Mouse (Mus musculus) heart, postnatal 0 days (tissue): ENCODE measurements around the gene Zmiz1. TPM values are rescaled to one million over a fixed set of nuclear protein-coding genes. Genes with fewer than 3 reads are reported as not detected.

Experiments
- ATAC-seq: fragments of 200-750 bp; cut with Nextera tagmentation; 2 replicates; pipeline ENCODE4 v1.8.0; 2017; ENCODE audit warnings: low read depth, moderate number of reproducible peaks, moderate library complexity; ENCODE audit not compliant: insufficient read depth
- DNase-seq: peaks from one replicate; pipeline ENCODE4 v3.0.0-alpha.2; 2016; ENCODE audit warnings: low spot score
- H3K27ac ChIP-seq: fragments of 300-500 bp; sonication (generic); 2 replicates; pipeline ENCODE4 v1.5.1; 2014; ENCODE audit warnings: low read depth, mild to moderate bottlenecking
- H3K27me3 ChIP-seq: fragments of 300-500 bp; sonication (generic); 2 replicates; pipeline ENCODE4 v1.6.1; 2014; ENCODE audit warnings: low read length, mixed read lengths; ENCODE audit not compliant: control insufficient read depth, insufficient read depth
- H3K36me3 ChIP-seq: fragments of 300-500 bp; sonication (generic); replicated peaks from 2 replicates; pipeline ENCODE4 v1.6.1; 2014; ENCODE audit warnings: low read length, mixed read lengths; ENCODE audit not compliant: control insufficient read depth, insufficient read depth
- H3K4me1 ChIP-seq: fragments of 300-500 bp; sonication (generic); 2 replicates; pipeline ENCODE4 v1.6.1; 2014; ENCODE audit warnings: antibody characterized with exemption; ENCODE audit not compliant: control insufficient read depth, insufficient read depth
- H3K4me2 ChIP-seq: fragments of 300-500 bp; sonication (generic); 2 replicates; pipeline ENCODE4 v1.6.1; 2014; ENCODE audit warnings: low read depth, mild to moderate bottlenecking, low read length, moderate library complexity
- H3K4me3 ChIP-seq: fragments of 300-500 bp; sonication (generic); 2 replicates; pipeline ENCODE4 v1.5.1; 2014; ENCODE audit warnings: low read depth, low read length
- H3K9ac ChIP-seq: fragments of 300-500 bp; sonication (generic); replicated peaks from 2 replicates; pipeline ENCODE4 v1.6.1; 2014; ENCODE audit warnings: low read depth, low read length, mixed read lengths
- H3K9me3 ChIP-seq: fragments of 300-500 bp; sonication (generic); replicated peaks from 2 replicates; pipeline ENCODE4 v1.6.1; 2016; ENCODE audit warnings: low read length; ENCODE audit not compliant: control insufficient read depth
- CTCF ChIP-seq: IDR thresholded peaks from 2 replicates; pipeline ENCODE4 v1.5.1; 2016; ENCODE audit warnings: antibody characterized with exemption, control low read depth, low read depth
- EP300 ChIP-seq: IDR thresholded peaks from 2 replicates; pipeline ENCODE4 v1.6.1; 2016; ENCODE audit warnings: antibody characterized with exemption, low read depth
- WGBS: fragments of 180-500 bp; shearing (Covaris S2); extraction: QIAGEN DNeasy Blood & Tissue Kit; methylation state at CpG from one replicate; pipeline ENCODE4 v1.1.7; 2014; 5-methylcytosine and 5-hydroxymethylcytosine counted together
- polyA plus RNA-seq: library from polyadenylated mRNA; unstranded; fragments of >200 nt; fragmentation: Nextera tagmentation; extraction: Ambion mirVana; gene quantifications from 2 replicates; pipeline ENCODE4 v1.2.1, GENCODE M21; 2015
- total RNA-seq: library from RNA; depleted of rRNA; stranded (reverse); fragments of >200 nt; gene quantifications from 2 replicates; pipeline ENCODE4 v1.2.3, GENCODE M21; 2014; ENCODE audit warnings: low replicate concordance

The Zmiz1 gene
- total and polyA plus RNA-seq, 2 experiments from 2014 or later: 13.8 to 41.0 TPM

- WGBS: 31% methylated on average over 14 of the region's 14 CpGs
- Histone ChIP-seq H3K9me3 (no peaks in the 10 kb centered on the region), H3K4me2 (peak overlapping the region; percentile 19; the same call in 1 of the 2 replicates), H3K4me1 (peaks cover 56% of the 10 kb centered on the region), H3K4me3 (no peak overlapping the region), H3K27ac (peak overlapping the region; percentile 52), H3K9ac (no peak overlapping the region), H3K36me3 (0 out of 2 replicates have a peak, but pooled peaks cover 7% of the 10 kb centered on the region), H3K27me3 (no peaks in the 10 kb centered on the region)
- no peak for TF ChIP-seq CTCF
- no peak for TF ChIP-seq EP300
- ATAC-seq: no peak
- DNase-seq: peak; percentile 5
These were observed 151.6 kb downstream of the Zmiz1 start for GRCm38 (mm10) chr14:25610396-25611158.

GRCm38 (mm10) chr14:25611159-25611697 is 152.2 kb downstream of the Zmiz1 start:
- TF ChIP-seq CTCF (no peak), EP300 (no peak)
- Histone ChIP-seq H3K9me3 (no peaks in the 10 kb centered on the region), H3K27ac (peak overlapping the region; percentile 52), H3K27me3 (no peaks in the 10 kb centered on the region), H3K36me3 (0 out of 2 replicates have a peak, but pooled peaks cover 7% of the 10 kb centered on the region), H3K9ac (0 out of 2 replicates have a peak overlapping the region, but pooled peaks have one; percentile 1), H3K4me1 (peaks cover 56% of the 10 kb centered on the region), H3K4me2 (0 out of 2 replicates have a peak overlapping the region, but pooled peaks have one; percentile 19), H3K4me3 (no peak overlapping the region)
- WGBS: 42% methylated on average over 9 of the region's 9 CpGs
- no peak for ATAC-seq
- peak; percentile 4 for DNase-seq

- DNase-seq (peak; percentile 16), ATAC-seq (no peak)
- 52% methylated on average over 10 of the region's 10 CpGs for WGBS
- Histone ChIP-seq H3K4me1 (peaks cover 53% of the 10 kb centered on the region), H3K9ac (peak overlapping the region; percentile 1; the same call in 1 of the 2 replicates), H3K4me2 (no peak overlapping the region), H3K36me3 (peaks cover 10% of the 10 kb centered on the region; the same call in 1 of the 2 replicates), H3K4me3 (no peak overlapping the region), H3K27ac (peak overlapping the region; percentile 24; the same call in 1 of the 2 replicates), H3K9me3 (no peaks in the 10 kb centered on the region), H3K27me3 (no peaks in the 10 kb centered on the region)
- TF ChIP-seq EP300 (no peak), CTCF (no peak)
These were observed 153.1 kb downstream of the Zmiz1 start for GRCm38 (mm10) chr14:25611815-25612698.

GRCm38 (mm10) chr14:25613942-25614575 is 155.1 kb downstream of the Zmiz1 start:
- no peak overlapping the region for H3K4me3 ChIP-seq
- H3K27ac ChIP-seq: no peak overlapping the region
- H3K9ac ChIP-seq: no peak overlapping the region
- no peak for TF ChIP-seq EP300
- no peak for TF ChIP-seq CTCF
- no peaks in the 10 kb centered on the region for H3K9me3 ChIP-seq
- no peak overlapping the region for H3K4me2 ChIP-seq
- peaks cover 20% of the 10 kb centered on the region; the same call in 1 of the 2 replicates for H3K36me3 ChIP-seq
- WGBS: 85% methylated on average over 8 of the region's 8 CpGs
- DNase-seq (no peak), ATAC-seq (no peak)
- no peaks in the 10 kb centered on the region for H3K27me3 ChIP-seq
- H3K4me1 ChIP-seq: peaks cover 42% of the 10 kb centered on the region

- H3K4me2 ChIP-seq: no peak overlapping the region
- TF ChIP-seq EP300 (no peak), CTCF (no peak)
- ATAC-seq (no peak), DNase-seq (no peak)
- no peaks in the 10 kb centered on the region for H3K27me3 ChIP-seq
- no peak overlapping the region for H3K27ac ChIP-seq
- H3K4me1 ChIP-seq: peaks cover 39% of the 10 kb centered on the region
- WGBS: 57% methylated on average over 5 of the region's 5 CpGs
- no peak overlapping the region for H3K9ac ChIP-seq
- no peak overlapping the region for H3K4me3 ChIP-seq
- no peaks in the 10 kb centered on the region for H3K9me3 ChIP-seq
- peaks cover 20% of the 10 kb centered on the region; the same call in 1 of the 2 replicates for H3K36me3 ChIP-seq
These were observed 155.7 kb downstream of the Zmiz1 start for GRCm38 (mm10) chr14:25614684-25615083.
